Mouse (Mus musculus): ENCODE measurements around the gene Cst11. TPM values are rescaled to one million over a fixed set of nuclear protein-coding genes. Genes with fewer than 3 reads are reported as not detected.

The Cst11 gene
- total and polyA plus RNA-seq, 3 experiments = not detected

- no peak for DNase-seq (ENCODE audit: low read depth, low spot score)
- H3K27me3 ChIP-seq (ENCODE audit: control insufficient read depth in 1 of 2, insufficient read depth in 2 of 2, low read length in 2 of 2) = no peaks in the 10 kb centered on the region
- no peak overlapping the region for H3K9ac ChIP-seq (ENCODE audit: control insufficient read depth, low read depth, low read length, poor library complexity, severe bottlenecking)
- TF ChIP-seq ZMIZ1 (IDR thresholded peaks at IDR 0.05; ENCODE audit: low read depth, low read length) (no peak), MAX (IDR thresholded peaks at IDR 0.05; ENCODE audit: low read length) (no peak), RCOR1 (IDR thresholded peaks at IDR 0.05; ENCODE audit: low read depth, low read length) (no peak), TCF12 (IDR thresholded peaks at IDR 0.05; ENCODE audit: low read depth, low read length) (no peak)
- no peak overlapping the region for H3K4me3 ChIP-seq (ENCODE audit: control insufficient read depth in 1 of 2, insufficient read depth in 1 of 2, low read depth in 2 of 2, low read length in 2 of 2)
- no peaks in the 10 kb centered on the region for H3K9me3 ChIP-seq (replicated peaks; ENCODE audit: insufficient read depth, low read length)
- H3K79me2 ChIP-seq (ENCODE audit: control insufficient read depth, insufficient read depth, low read length, poor library complexity) = no peaks in the 10 kb centered on the region
- no peaks in the 10 kb centered on the region for H3K4me1 ChIP-seq (ENCODE audit: control insufficient read depth in 1 of 2, insufficient read depth in 2 of 2, low read length in 2 of 2)
- no peaks in the 10 kb centered on the region for H3K36me3 ChIP-seq (ENCODE audit: control insufficient read depth in 1 of 2, insufficient read depth in 2 of 2, low read length in 2 of 2)
- no peak overlapping the region for H3K27ac ChIP-seq (ENCODE audit: control insufficient read depth, low read depth, low read length)
Observed at GRCm38 (mm10) chr2:148719271-148719995, 51.9 kb downstream of the Cst11 start.

Other genes with a start within 250 kb of the Cst11 start
- gene Nxt1, start 98.9 kb downstream of the Cst11 start, total RNA-seq (2012; rRNA removed) = 99.5 and 104 TPM in 2 replicates
- 10 to 100 TPM in 1 of 2 experiments, not detected in 1; 70.5 TPM for gene Nxt1, start 98.9 kb downstream of the Cst11 start, polyA plus RNA-seq (2012; ENCODE audit: insufficient read depth in 1 of 2, insufficient read length in 2 of 2, low read depth in 1 of 2, low replicate concordance in 2 of 2, missing spikeins in 1 of 2)
- gene Gzf1, start 90.5 kb downstream of the Cst11 start, total RNA-seq (2012; rRNA removed) = 9.9 and 11.2 TPM in 2 replicates
- gene Gzf1, start 90.5 kb downstream of the Cst11 start, polyA plus RNA-seq (2012; ENCODE audit: insufficient read depth in 1 of 2, insufficient read length in 2 of 2, low read depth in 1 of 2, low replicate concordance in 2 of 2, missing spikeins in 1 of 2) = 10 to 100 TPM in 1 of 2 experiments, not detected in 1; 17.7 TPM
- gene Napb, start 39.0 kb downstream of the Cst11 start, total RNA-seq (2012; rRNA removed) = not detected in 2 replicates
- not detected for gene Napb, start 39.0 kb downstream of the Cst11 start, polyA plus RNA-seq (2012; ENCODE audit: insufficient read depth in 1 of 2, insufficient read length in 2 of 2, low read depth in 1 of 2, low replicate concordance in 2 of 2, missing spikeins in 1 of 2)
- not detected in 2 replicates for gene Cstl1, start 21.1 kb downstream of the Cst11 start, total RNA-seq (2012; rRNA removed)
- not detected for gene Cstl1, start 21.1 kb downstream of the Cst11 start, polyA plus RNA-seq (2012; ENCODE audit: insufficient read depth in 1 of 2, insufficient read length in 2 of 2, low read depth in 1 of 2, low replicate concordance in 2 of 2, missing spikeins in 1 of 2)
- not detected in 2 replicates for gene 8030411F24Rik, start 10.5 kb upstream of the Cst11 start, total RNA-seq (2012; rRNA removed)
- not detected for gene 8030411F24Rik, start 10.5 kb upstream of the Cst11 start, polyA plus RNA-seq (2012; ENCODE audit: insufficient read depth in 1 of 2, insufficient read length in 2 of 2, low read depth in 1 of 2, low replicate concordance in 2 of 2, missing spikeins in 1 of 2)
- not detected in 2 replicates for gene Cst12, start 17.9 kb upstream of the Cst11 start, total RNA-seq (2012; rRNA removed)
- gene Cst12, start 17.9 kb upstream of the Cst11 start, polyA plus RNA-seq (2012; ENCODE audit: insufficient read depth in 1 of 2, insufficient read length in 2 of 2, low read depth in 1 of 2, low replicate concordance in 2 of 2, missing spikeins in 1 of 2) = not detected
- gene Cst8, start 27.3 kb upstream of the Cst11 start, total RNA-seq (2012; rRNA removed) = not detected in 2 replicates
- gene Cst8, start 27.3 kb upstream of the Cst11 start, polyA plus RNA-seq (2012; ENCODE audit: insufficient read depth in 1 of 2, insufficient read length in 2 of 2, low read depth in 1 of 2, low replicate concordance in 2 of 2, missing spikeins in 1 of 2) = not detected
- not detected in 2 replicates for gene Cst13, start 48.6 kb upstream of the Cst11 start, total RNA-seq (2012; rRNA removed)
- not detected for gene Cst13, start 48.6 kb upstream of the Cst11 start, polyA plus RNA-seq (2012; ENCODE audit: insufficient read depth in 1 of 2, insufficient read length in 2 of 2, low read depth in 1 of 2, low replicate concordance in 2 of 2, missing spikeins in 1 of 2)
- gene Cst9, start 63.6 kb upstream of the Cst11 start, total RNA-seq (2012; rRNA removed) = not detected in 2 replicates
- gene Cst9, start 63.6 kb upstream of the Cst11 start, polyA plus RNA-seq (2012; ENCODE audit: insufficient read depth in 1 of 2, insufficient read length in 2 of 2, low read depth in 1 of 2, low replicate concordance in 2 of 2, missing spikeins in 1 of 2) = not detected
- not detected in 2 replicates for gene 9230104L09Rik, start 93.5 kb upstream of the Cst11 start, total RNA-seq (2012; rRNA removed)
- gene 9230104L09Rik, start 93.5 kb upstream of the Cst11 start, polyA plus RNA-seq (2012; ENCODE audit: insufficient read depth in 1 of 2, insufficient read length in 2 of 2, low read depth in 1 of 2, low replicate concordance in 2 of 2, missing spikeins in 1 of 2) = not detected
- gene Cst3, start 104.2 kb upstream of the Cst11 start, total RNA-seq (2012; rRNA removed) = 104 and 114 TPM in 2 replicates
- gene Cst3, start 104.2 kb upstream of the Cst11 start, polyA plus RNA-seq (2012; ENCODE audit: insufficient read depth in 1 of 2, insufficient read length in 2 of 2, low read depth in 1 of 2, low replicate concordance in 2 of 2, missing spikeins in 1 of 2) = 100 to 1,000 TPM in 1 of 2 experiments, not detected in 1; 122 TPM
- gene Gm1330, start 231.8 kb upstream of the Cst11 start, total RNA-seq (2012; rRNA removed) = not detected in 2 replicates
- not detected for gene Gm1330, start 231.8 kb upstream of the Cst11 start, polyA plus RNA-seq (2012; ENCODE audit: insufficient read depth in 1 of 2, insufficient read length in 2 of 2, low read depth in 1 of 2, low replicate concordance in 2 of 2, missing spikeins in 1 of 2)
- not detected in 2 replicates for gene Gm10750, start 245.7 kb upstream of the Cst11 start, total RNA-seq (2012; rRNA removed)
- not detected for gene Gm10750, start 245.7 kb upstream of the Cst11 start, polyA plus RNA-seq (2012; ENCODE audit: insufficient read depth in 1 of 2, insufficient read length in 2 of 2, low read depth in 1 of 2, low replicate concordance in 2 of 2, missing spikeins in 1 of 2)

Data from MEL (cell line).